18 mouse cellular contexts compared by ENCODE assay signal in genomic region chr5:149297464-149297863, GRCm38 (mm10). TPM values are rescaled to one million over a fixed set of nuclear protein-coding genes. Genes with fewer than 3 reads are reported as not detected.
A peak's percentile ranks its signal among the peaks of the same experiment; 100 is the strongest.
DNase-seq lines count a peak whose midpoint lies in the region; ATAC-seq and TF ChIP-seq lines count a peak whose summit lies in the region.
"Had no signal": no experiment of that assay in that cellular context is flagged by ENCODE, and none has a peak within 500 bp of the region (broad histone marks: within the 10 kb centered on the region; RNA-seq: fewer than 3 reads in every experiment).

No protein-coding gene starts in this region.

- no peak for DNase-seq in hindbrain, postnatal 0 days (ENCODE audit: low spot score)
- no peak for DNase-seq in hindbrain, embryonic 14.5 days (ENCODE audit: low spot score)
- no peak for DNase-seq in lung, embryonic 14.5 days
- DNase-seq in lung, postnatal 14 days: no peak
- DNase-seq in G1E (ENCODE audit: low spot score): no peak
- DNase-seq in spleen, adult 12 weeks (ENCODE audit: low spot score): no peak
- DNase-seq in T-cell, adult 2 months (ENCODE audit: low spot score): no peak
- DNase-seq: cerebellum, adult 9-11 months; gastrocnemius, postnatal 10 days; heart, postnatal 36 days; kidney, postnatal 14 days; right cerebral cortex, postnatal 25 days had no signal

- H3K36me3 ChIP-seq in hindbrain, postnatal 0 days (ENCODE audit: insufficient read depth, low read length): no peaks in the 10 kb centered on the region
- H3K36me3 ChIP-seq in hindbrain, embryonic 14.5 days (replicated peaks; ENCODE audit: control insufficient read depth, insufficient read depth): no peaks in the 10 kb centered on the region
- no peaks in the 10 kb centered on the region for H3K36me3 ChIP-seq in lung, embryonic 14.5 days (ENCODE audit: insufficient read depth)
- H3K36me3 ChIP-seq in G1E (replicated peaks): no peaks in the 10 kb centered on the region
- H3K36me3 ChIP-seq: midbrain, embryonic 12.5 days had no signal

- H3K9ac ChIP-seq in hindbrain, postnatal 0 days (replicated peaks; ENCODE audit: low read length): no peak overlapping the region
- no peak overlapping the region for H3K9ac ChIP-seq in hindbrain, embryonic 14.5 days
- no peak overlapping the region for H3K9ac ChIP-seq in lung, embryonic 14.5 days
- H3K9ac ChIP-seq: midbrain, embryonic 12.5 days had no signal

- no peak for ATAC-seq in hindbrain, postnatal 0 days
- no peak for ATAC-seq in hindbrain, embryonic 14.5 days (ENCODE audit: low FRiP score)
- ATAC-seq in lung, embryonic 14.5 days (ENCODE audit: insufficient read depth): no peak
- no peak for ATAC-seq in G1E (ENCODE audit: extremely low read depth, insufficient number of reproducible peaks, low FRiP score, poor library complexity, severe bottlenecking)
- ATAC-seq in megakaryocyte, adult 5-6 weeks (ENCODE audit: poor library complexity, severe bottlenecking): 0 out of 2 replicates have a peak, but pooled peaks have one; percentile 57
- ATAC-seq: forebrain, embryonic 16.5 days; inflammation-experienced regulatory T-cells, adult 6 months had no signal

- peak; percentile 43 for TF ChIP-seq CTCF in hindbrain, postnatal 0 days (IDR thresholded peaks at IDR 0.05; ENCODE audit: low read depth)
- peak; percentile 33 for TF ChIP-seq CTCF in lung, embryonic 14.5 days (IDR thresholded peaks at IDR 0.05; ENCODE audit: low read depth)
- TF ChIP-seq CTCF in G1E (IDR thresholded peaks at IDR 0.05; ENCODE audit: low read depth, low read length): peak; percentile 36; the same call in 1 of the 2 replicates

- H3K4me3 ChIP-seq in hindbrain, postnatal 0 days (ENCODE audit: low read length): no peak overlapping the region
- no peak overlapping the region for H3K4me3 ChIP-seq in hindbrain, embryonic 14.5 days (replicated peaks; ENCODE audit: low read length)
- no peak overlapping the region for H3K4me3 ChIP-seq in lung, embryonic 14.5 days (ENCODE audit: low read depth, low read length)
- no peak overlapping the region for H3K4me3 ChIP-seq in G1E (ENCODE audit: low read depth, low read length)
- H3K4me3 ChIP-seq: limb, embryonic 10.5 days; midbrain, embryonic 12.5 days had no signal

- no peaks in the 10 kb centered on the region for H3K4me1 ChIP-seq in hindbrain, postnatal 0 days (ENCODE audit: insufficient read depth, low read length)
- H3K4me1 ChIP-seq in hindbrain, embryonic 14.5 days (replicated peaks; ENCODE audit: control insufficient read depth, insufficient read depth, low read length): no peaks in the 10 kb centered on the region
- H3K4me1 ChIP-seq in lung, embryonic 14.5 days (ENCODE audit: insufficient read depth): no peaks in the 10 kb centered on the region
- no peaks in the 10 kb centered on the region for H3K4me1 ChIP-seq in G1E (ENCODE audit: insufficient read depth, low read depth, low read length)
- H3K4me1 ChIP-seq: limb, embryonic 10.5 days; midbrain, embryonic 12.5 days had no signal

- 62% methylated on average over 2 of the region's 2 CpGs for WGBS in hindbrain, postnatal 0 days
- WGBS in hindbrain, embryonic 14.5 days: 58% methylated on average over 2 of the region's 2 CpGs
- WGBS in lung, embryonic 14.5 days: 51% methylated on average over 2 of the region's 2 CpGs

- 0 out of 2 replicates have a peak, but pooled peaks cover 3% of the 10 kb centered on the region for H3K9me3 ChIP-seq in hindbrain, postnatal 0 days (ENCODE audit: low read length)
- no peaks in the 10 kb centered on the region for H3K9me3 ChIP-seq in hindbrain, embryonic 14.5 days (ENCODE audit: control insufficient read depth, low read length)
- no peaks in the 10 kb centered on the region for H3K9me3 ChIP-seq in lung, embryonic 14.5 days (ENCODE audit: low read depth, low read length)
- H3K9me3 ChIP-seq in G1E (replicated peaks): peaks cover 5% of the 10 kb centered on the region; the same call in 1 of the 2 replicates
- H3K9me3 ChIP-seq: limb, embryonic 10.5 days had no signal

- H3K27ac ChIP-seq in hindbrain, postnatal 0 days: no peak overlapping the region
- H3K27ac ChIP-seq in hindbrain, embryonic 14.5 days: no peak overlapping the region
- no peak overlapping the region for H3K27ac ChIP-seq in lung, embryonic 14.5 days (ENCODE audit: low read depth)
- H3K27ac ChIP-seq: limb, embryonic 10.5 days; midbrain, embryonic 12.5 days had no signal

- no peak overlapping the region for H3K4me2 ChIP-seq in hindbrain, postnatal 0 days (ENCODE audit: low read depth, low read length)
- no peak overlapping the region for H3K4me2 ChIP-seq in hindbrain, embryonic 14.5 days (replicated peaks)
- no peak overlapping the region for H3K4me2 ChIP-seq in lung, embryonic 14.5 days
- H3K4me2 ChIP-seq: heart, embryonic 11.5 days; midbrain, embryonic 12.5 days had no signal

- no peaks in the 10 kb centered on the region for H3K27me3 ChIP-seq in hindbrain, postnatal 0 days (ENCODE audit: insufficient read depth, low read length)
- no peaks in the 10 kb centered on the region for H3K27me3 ChIP-seq in hindbrain, embryonic 14.5 days (ENCODE audit: control insufficient read depth, insufficient read depth, low read length)
- H3K27me3 ChIP-seq in lung, embryonic 14.5 days (ENCODE audit: insufficient read depth, low read length): no peaks in the 10 kb centered on the region
- no peaks in the 10 kb centered on the region for H3K27me3 ChIP-seq in G1E (ENCODE audit: insufficient read depth, low read length)
- H3K27me3 ChIP-seq: midbrain, embryonic 12.5 days had no signal

RNA-seq across cellular contexts. Expression of gene Alox5ap, which starts 32.9 kb away (rescaled TPM):
- 5.7 and 6.6 TPM in 2 replicates for total RNA-seq in hindbrain, postnatal 0 days (2014; rRNA removed)
- 10.7 and 14.4 TPM in 2 replicates for polyA plus RNA-seq in hindbrain, postnatal 0 days (2015; fragmentation: Nextera tagmentation; extraction: Ambion mirVana)
- 9.5 and 14.8 TPM in 2 replicates for polyA plus RNA-seq in hindbrain, embryonic 14.5 days (2014; fragmentation: Nextera tagmentation; extraction: Ambion mirVana)
- 9.3 and 20.5 TPM in 2 replicates for polyA plus RNA-seq in lung, embryonic 14.5 days (2014; fragmentation: Nextera tagmentation; extraction: Ambion mirVana)
- total RNA-seq in G1E (2014; fragmentation: Nextera tagmentation): 38.1 and 43.8 TPM in 2 replicates
- 143 and 157 TPM in 2 replicates for total RNA-seq in G1E (2017)
- polyA plus RNA-seq in G1E (2012): 1.0 and 1.5 TPM in 2 replicates
- 1,517 and 1,767 TPM in 2 replicates for total RNA-seq in megakaryocyte, adult 5-6 weeks (2015)
- total RNA-seq in megakaryocyte, adult 5-6 weeks (2017): 1,236 and 1,298 TPM in 2 replicates
